Mouse (Mus musculus) liver, postnatal 0 days (tissue): Measurements from ENCODE around the gene Bpifb6.

Experiments
- CTCF ChIP-seq: sonication (generic); IDR thresholded peaks from 2 replicates; pipeline ENCODE4 v1.5.1; 2016; ENCODE audit warnings: antibody characterized with exemption, low read depth
- EP300 ChIP-seq: IDR thresholded peaks from 2 replicates; pipeline ENCODE4 v1.6.1; 2016; ENCODE audit warnings: antibody characterized with exemption, low read depth, mild to moderate bottlenecking

GRCm38 (mm10) chr2:153861960-153862359 is 38.2 kb upstream of the Bpifb6 start:
- TF ChIP-seq CTCF (no peak), EP300 (no peak)
